Mouse (Mus musculus): Measurements from ENCODE around the gene Esrrb. TPM values are rescaled to one million over a fixed set of nuclear protein-coding genes. Genes with fewer than 3 reads are reported as not detected.

Gene Esrrb
- polyA plus RNA-seq, 1 experiment from 2014 or later = 2.7 TPM

- WGBS = 18% methylated on average over 6 of the region's 6 CpGs
- Histone ChIP-seq H3K9me3 (ENCODE audit: control insufficient read depth, low read length) (no peaks in the 10 kb centered on the region), H3K27me3 (ENCODE audit: control insufficient read depth, insufficient read depth, low read length) (no peaks in the 10 kb centered on the region), H3K4me1 (replicated peaks; ENCODE audit: control insufficient read depth, insufficient read depth, low read length) (no peaks in the 10 kb centered on the region), H3K4me3 (replicated peaks; ENCODE audit: low read length) (no peak overlapping the region), H3K4me2 (replicated peaks) (no peak overlapping the region), H3K27ac (no peak overlapping the region), H3K9ac (no peak overlapping the region), H3K36me3 (replicated peaks; ENCODE audit: control insufficient read depth, insufficient read depth) (no peaks in the 10 kb centered on the region)
- DNase-seq (ENCODE audit: low spot score) = peak; percentile 45
- ATAC-seq (ENCODE audit: low FRiP score) = no peak
Observed at GRCm38 (mm10) chr12:86498765-86499164, 137.8 kb downstream of the Esrrb start.

DNA sequence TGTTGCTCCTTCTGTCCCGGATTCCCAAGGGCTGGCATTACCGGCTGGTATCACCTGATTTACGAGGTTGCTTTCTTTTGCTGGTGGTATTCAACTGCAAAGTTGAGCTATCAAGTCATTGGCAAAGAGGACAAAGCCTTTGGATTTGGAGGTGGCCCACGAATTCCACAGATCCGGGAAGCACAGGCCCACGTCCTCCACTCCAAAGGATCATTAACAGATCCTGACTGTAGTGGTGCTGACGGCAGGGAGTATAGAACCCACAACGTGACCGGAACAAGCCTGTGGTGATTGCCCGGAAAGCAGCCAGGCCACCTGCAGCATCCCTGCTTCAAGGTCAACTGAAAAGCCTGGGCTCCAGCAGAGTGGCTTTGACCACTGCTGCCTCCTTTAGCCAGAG lies 140.8 kb downstream of the Esrrb start:
- Histone ChIP-seq H3K27me3 (ENCODE audit: control insufficient read depth, insufficient read depth, low read length) (no peaks in the 10 kb centered on the region), H3K36me3 (replicated peaks; ENCODE audit: control insufficient read depth, insufficient read depth) (no peaks in the 10 kb centered on the region), H3K27ac (no peak overlapping the region), H3K4me1 (replicated peaks; ENCODE audit: control insufficient read depth, insufficient read depth, low read length) (no peaks in the 10 kb centered on the region), H3K4me3 (replicated peaks; ENCODE audit: low read length) (no peak overlapping the region), H3K9me3 (ENCODE audit: control insufficient read depth, low read length) (no peaks in the 10 kb centered on the region), H3K4me2 (replicated peaks) (no peak overlapping the region), H3K9ac (no peak overlapping the region)
- ATAC-seq (ENCODE audit: low FRiP score) = no peak
- WGBS = 78% methylated on average over 10 of the region's 10 CpGs
- no peak for DNase-seq (ENCODE audit: low spot score)

DNA sequence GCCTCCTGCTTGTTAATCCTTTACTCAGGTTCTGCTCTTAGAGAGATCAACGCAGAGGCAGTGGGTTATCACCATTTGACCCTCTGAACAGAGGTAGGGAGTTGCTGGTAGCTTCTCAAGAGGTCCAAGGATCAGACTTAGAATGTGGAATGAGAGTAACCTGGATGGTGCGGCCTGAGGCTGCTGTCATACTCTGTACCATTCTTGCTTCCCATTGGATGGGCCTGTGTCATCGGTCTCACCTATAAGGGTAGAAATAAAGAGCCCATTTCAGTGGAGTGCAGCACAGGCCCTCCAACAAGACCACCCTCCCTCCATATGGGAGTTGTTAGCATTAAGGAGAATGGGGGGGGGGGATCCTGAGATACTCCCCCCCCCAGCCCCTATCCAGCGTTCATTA lies 143.0 kb downstream of the Esrrb start:
- H3K27me3 ChIP-seq (ENCODE audit: control insufficient read depth, insufficient read depth, low read length) = no peaks in the 10 kb centered on the region
- H3K4me1 ChIP-seq (replicated peaks; ENCODE audit: control insufficient read depth, insufficient read depth, low read length) = no peaks in the 10 kb centered on the region
- no peaks in the 10 kb centered on the region for H3K9me3 ChIP-seq (ENCODE audit: control insufficient read depth, low read length)
- H3K4me3 ChIP-seq (replicated peaks; ENCODE audit: low read length) = no peak overlapping the region
- no peak for ATAC-seq (ENCODE audit: low FRiP score)
- no peak overlapping the region for H3K4me2 ChIP-seq (replicated peaks)
- no peaks in the 10 kb centered on the region for H3K36me3 ChIP-seq (replicated peaks; ENCODE audit: control insufficient read depth, insufficient read depth)
- WGBS = 91% methylated on average over 4 of the region's 4 CpGs
- H3K27ac ChIP-seq = no peak overlapping the region
- no peak for DNase-seq (ENCODE audit: low spot score)
- H3K9ac ChIP-seq = no peak overlapping the region

- 83% methylated on average over 3 of the region's 3 CpGs for WGBS
- H3K36me3 ChIP-seq (replicated peaks; ENCODE audit: control insufficient read depth, insufficient read depth) = no peaks in the 10 kb centered on the region
- ATAC-seq (ENCODE audit: low FRiP score) = no peak
Observed at GRCm38 (mm10) chr12:86504321-86504720, 143.4 kb downstream of the Esrrb start.

DNA sequence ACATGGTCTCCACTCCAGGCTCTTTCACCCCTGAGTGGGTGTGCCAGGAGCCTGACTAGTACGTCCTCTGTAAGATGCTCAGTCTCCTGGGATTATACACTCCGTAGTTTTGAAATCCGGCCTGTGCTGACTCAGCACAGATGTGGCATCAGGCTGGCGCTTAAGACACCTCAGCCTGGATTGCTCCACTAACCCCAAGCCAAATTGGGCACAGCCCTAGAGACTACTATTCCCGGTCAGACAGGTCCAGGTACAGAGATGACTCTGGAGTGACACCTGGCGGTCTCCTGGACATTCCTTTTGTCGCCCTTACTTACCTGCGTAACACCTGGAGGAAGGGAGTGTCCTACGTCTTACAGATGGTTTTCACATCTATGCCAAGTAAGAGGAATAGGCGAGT lies 146.8 kb downstream of the Esrrb start:
- WGBS = 81% methylated on average over 10 of the region's 10 CpGs
- Histone ChIP-seq H3K9ac (no peak overlapping the region), H3K4me1 (replicated peaks; ENCODE audit: control insufficient read depth, insufficient read depth, low read length) (peaks cover 9% of the 10 kb centered on the region), H3K27ac (no peak overlapping the region), H3K9me3 (ENCODE audit: control insufficient read depth, low read length) (no peaks in the 10 kb centered on the region), H3K27me3 (ENCODE audit: control insufficient read depth, insufficient read depth, low read length) (no peaks in the 10 kb centered on the region), H3K36me3 (replicated peaks; ENCODE audit: control insufficient read depth, insufficient read depth) (no peaks in the 10 kb centered on the region), H3K4me3 (replicated peaks; ENCODE audit: low read length) (no peak overlapping the region), H3K4me2 (replicated peaks) (no peak overlapping the region)
- DNase-seq (ENCODE audit: low spot score) (no peak), ATAC-seq (ENCODE audit: low FRiP score) (no peak)

More at GRCm38 (mm10) chr12:86504321-86504720, 143.4 kb downstream of the Esrrb start:
- H3K9me3 ChIP-seq (ENCODE audit: control insufficient read depth, low read length) = no peaks in the 10 kb centered on the region
- no peak overlapping the region for H3K4me3 ChIP-seq (replicated peaks; ENCODE audit: low read length)
- no peak overlapping the region for H3K9ac ChIP-seq
- no peak for DNase-seq (ENCODE audit: low spot score)
- H3K27ac ChIP-seq = no peak overlapping the region
- H3K4me2 ChIP-seq (replicated peaks) = no peak overlapping the region
- H3K27me3 ChIP-seq (ENCODE audit: control insufficient read depth, insufficient read depth, low read length) = no peaks in the 10 kb centered on the region
- H3K4me1 ChIP-seq (replicated peaks; ENCODE audit: control insufficient read depth, insufficient read depth, low read length) = peaks cover 2% of the 10 kb centered on the region

DNA sequence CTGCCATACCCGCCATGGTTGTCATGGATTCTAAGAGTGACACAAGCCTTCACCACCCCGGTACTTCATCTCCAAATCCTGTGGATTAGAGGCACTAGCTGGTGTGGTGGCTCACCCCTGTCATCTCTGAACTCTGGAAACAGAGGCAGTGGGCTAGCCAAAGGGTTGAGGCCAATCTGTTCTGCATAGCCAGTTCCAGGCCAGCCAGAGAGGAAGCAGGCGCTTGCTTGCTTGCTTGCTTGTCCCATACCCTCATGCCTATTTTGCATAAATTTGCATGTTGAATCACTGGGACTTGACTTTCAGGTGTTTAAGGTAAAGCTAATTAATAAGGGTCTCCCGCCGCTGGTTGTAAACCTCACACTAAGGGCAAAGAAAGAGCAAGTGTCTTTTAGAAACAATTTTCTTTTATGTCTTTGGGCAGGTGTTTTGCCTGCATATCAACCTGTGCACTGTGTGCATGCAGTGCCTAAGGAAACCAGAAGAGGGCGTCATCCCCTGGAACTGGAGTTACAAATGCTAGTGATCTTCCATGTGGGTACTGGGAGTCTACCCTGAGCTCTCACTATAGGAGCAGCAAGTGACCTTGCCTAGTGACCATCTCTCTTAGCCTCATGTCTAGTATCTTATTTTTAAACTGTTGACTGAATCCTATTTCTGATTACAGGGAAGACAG lies 147.5 kb downstream of the Esrrb start:
- H3K4me3 ChIP-seq (replicated peaks; ENCODE audit: low read length) = no peak overlapping the region
- peaks cover 9% of the 10 kb centered on the region for H3K4me1 ChIP-seq (replicated peaks; ENCODE audit: control insufficient read depth, insufficient read depth, low read length)
- no peak overlapping the region for H3K4me2 ChIP-seq (replicated peaks)
- ATAC-seq (ENCODE audit: low FRiP score) (no peak), DNase-seq (ENCODE audit: low spot score) (no peak)
- no peak overlapping the region for H3K9ac ChIP-seq
- H3K36me3 ChIP-seq (replicated peaks; ENCODE audit: control insufficient read depth, insufficient read depth) = no peaks in the 10 kb centered on the region
- no peaks in the 10 kb centered on the region for H3K9me3 ChIP-seq (ENCODE audit: control insufficient read depth, low read length)
- H3K27me3 ChIP-seq (ENCODE audit: control insufficient read depth, insufficient read depth, low read length) = no peaks in the 10 kb centered on the region
- WGBS = 72% methylated on average over 6 of the region's 6 CpGs
- H3K27ac ChIP-seq = no peak overlapping the region

GRCm38 (mm10) chr12:86509295-86510279 lies 148.7 kb downstream of the Esrrb start:
- Histone ChIP-seq H3K9ac (no peak overlapping the region), H3K4me3 (replicated peaks; ENCODE audit: low read length) (no peak overlapping the region), H3K27me3 (ENCODE audit: control insufficient read depth, insufficient read depth, low read length) (no peaks in the 10 kb centered on the region), H3K4me1 (replicated peaks; ENCODE audit: control insufficient read depth, insufficient read depth, low read length) (peaks cover 9% of the 10 kb centered on the region), H3K36me3 (replicated peaks; ENCODE audit: control insufficient read depth, insufficient read depth) (no peaks in the 10 kb centered on the region), H3K27ac (peak overlapping the region; percentile 62; the same call in 1 of the 2 replicates), H3K4me2 (replicated peaks) (no peak overlapping the region), H3K9me3 (ENCODE audit: control insufficient read depth, low read length) (no peaks in the 10 kb centered on the region)
- no peak for DNase-seq (ENCODE audit: low spot score)
- peak; percentile 68; the same call in 1 of the 2 replicates for ATAC-seq (ENCODE audit: low FRiP score)
- WGBS = 34% methylated on average over 13 of the region's 13 CpGs

DNA sequence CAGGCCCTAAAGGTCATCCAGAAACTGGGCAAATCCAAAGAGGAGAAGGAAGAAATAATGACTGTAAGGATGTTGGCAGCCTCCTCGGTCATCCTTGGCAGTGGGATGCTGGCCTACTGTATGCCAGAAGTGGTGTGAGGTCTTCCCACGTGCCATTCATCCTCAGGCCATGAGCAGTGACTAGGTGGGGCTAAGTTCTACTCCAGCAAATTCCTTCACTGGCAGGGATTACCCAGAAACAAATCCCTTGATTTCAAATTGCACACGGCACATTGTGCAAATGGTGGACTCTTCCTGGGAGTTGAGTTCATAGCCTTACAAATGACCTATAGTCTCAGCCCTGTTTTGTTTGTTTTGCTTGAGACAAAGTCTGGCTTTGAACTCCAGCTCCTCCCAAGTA lies 151.4 kb downstream of the Esrrb start:
- ATAC-seq (ENCODE audit: low FRiP score) = no peak
- Histone ChIP-seq H3K4me3 (replicated peaks; ENCODE audit: low read length) (no peak overlapping the region), H3K9ac (no peak overlapping the region), H3K36me3 (replicated peaks; ENCODE audit: control insufficient read depth, insufficient read depth) (no peaks in the 10 kb centered on the region), H3K4me1 (replicated peaks; ENCODE audit: control insufficient read depth, insufficient read depth, low read length) (peaks cover 9% of the 10 kb centered on the region), H3K27me3 (ENCODE audit: control insufficient read depth, insufficient read depth, low read length) (no peaks in the 10 kb centered on the region), H3K9me3 (ENCODE audit: control insufficient read depth, low read length) (no peaks in the 10 kb centered on the region), H3K4me2 (replicated peaks) (no peak overlapping the region), H3K27ac (no peak overlapping the region)
- no peak for DNase-seq (ENCODE audit: low spot score)
- 89% methylated on average over 3 of the region's 3 CpGs for WGBS

DNA sequence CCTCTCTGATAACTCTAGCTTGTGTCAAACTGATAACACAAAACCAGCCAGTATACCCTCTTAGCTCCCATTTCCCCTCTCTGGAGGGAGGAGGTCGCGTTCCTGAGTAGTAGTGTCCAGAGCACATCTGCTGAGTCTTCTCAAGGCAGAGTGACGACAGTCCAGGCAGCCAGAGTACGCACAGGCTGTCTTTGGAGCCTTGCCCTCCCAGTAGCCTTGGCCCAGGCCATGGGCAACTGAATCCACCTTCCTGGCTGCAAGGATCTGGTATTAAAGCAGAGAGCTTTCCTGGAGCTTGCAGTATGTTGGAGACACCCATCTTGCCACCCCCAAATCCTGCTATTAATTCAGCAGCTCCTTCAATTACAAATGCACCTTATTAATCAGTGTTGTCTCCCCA lies 152.7 kb downstream of the Esrrb start:
- Histone ChIP-seq H3K9ac (no peak overlapping the region), H3K9me3 (ENCODE audit: control insufficient read depth, low read length) (no peaks in the 10 kb centered on the region), H3K27me3 (ENCODE audit: control insufficient read depth, insufficient read depth, low read length) (no peaks in the 10 kb centered on the region), H3K4me1 (replicated peaks; ENCODE audit: control insufficient read depth, insufficient read depth, low read length) (peaks cover 9% of the 10 kb centered on the region), H3K36me3 (replicated peaks; ENCODE audit: control insufficient read depth, insufficient read depth) (no peaks in the 10 kb centered on the region), H3K4me3 (replicated peaks; ENCODE audit: low read length) (no peak overlapping the region), H3K4me2 (replicated peaks) (no peak overlapping the region), H3K27ac (no peak overlapping the region)
- 88% methylated on average over 4 of the region's 4 CpGs for WGBS
- no peak for ATAC-seq (ENCODE audit: low FRiP score)
- DNase-seq (ENCODE audit: low spot score) = no peak
